Mouse (Mus musculus): Measurements from ENCODE around the gene Nfib.

Nfib gene

DNA sequence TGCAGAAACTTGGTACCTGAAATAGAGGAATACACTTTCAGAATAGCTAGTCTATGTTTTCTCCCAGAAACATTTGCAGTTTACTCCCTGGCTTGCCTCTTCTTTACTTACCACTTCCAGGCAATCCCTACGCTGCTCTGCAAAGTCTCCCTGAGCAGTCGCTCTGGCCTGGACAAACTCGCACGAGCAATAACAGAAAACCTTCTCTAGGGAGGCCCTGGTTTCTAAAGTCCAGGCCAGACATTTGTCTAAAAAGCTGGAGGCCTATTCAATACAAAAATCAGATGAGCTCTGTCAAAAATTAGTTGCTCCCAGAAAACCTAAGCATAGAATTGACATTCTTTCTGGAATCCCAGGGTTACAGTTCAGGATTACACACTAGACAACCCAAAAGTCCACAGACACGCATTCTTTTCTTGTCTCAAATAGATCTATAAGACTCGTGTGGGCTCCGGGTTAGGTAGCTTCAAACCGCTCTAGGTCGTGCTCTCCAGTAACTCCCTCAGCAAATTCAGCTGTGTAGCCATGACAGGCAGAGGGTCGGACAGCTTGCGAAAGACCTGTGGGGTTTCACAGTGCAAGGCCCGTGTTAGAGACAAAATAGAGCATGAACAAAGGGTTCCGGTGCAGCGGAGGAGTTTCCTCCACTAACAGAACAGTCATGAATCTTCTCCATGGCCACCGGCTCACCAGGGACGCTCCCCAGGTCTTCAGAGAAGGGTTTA is 118.2 kb downstream of the Nfib start:
- no peak for DNase-seq

- no peak for DNase-seq
Observed at GRCm38 (mm10) chr4:82586637-82587036, 118.9 kb downstream of the Nfib start.

- DNase-seq, result no peak
Observed at GRCm38 (mm10) chr4:82585536-82585935, 120.0 kb downstream of the Nfib start.

GRCm38 (mm10) chr4:82585056-82585455 is 120.5 kb downstream of the Nfib start:
- DNase-seq, result no peak

- DNase-seq, result no peak
Observed at GRCm38 (mm10) chr4:82584548-82584947, 121.0 kb downstream of the Nfib start.

DNA sequence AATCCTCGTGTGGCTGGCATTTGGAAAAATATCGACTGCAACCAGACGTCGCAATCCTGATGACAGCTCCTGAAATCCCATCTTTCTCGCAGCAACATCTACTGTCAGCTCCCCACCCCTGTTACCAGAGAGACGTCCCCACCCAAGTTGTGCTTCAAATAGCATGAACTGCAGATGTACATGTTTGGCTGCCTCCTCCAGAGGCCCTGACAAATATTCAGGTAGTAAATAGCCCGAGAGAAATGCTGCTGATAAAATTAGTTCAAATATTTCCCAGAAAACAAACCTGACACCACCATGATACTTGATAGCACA is 132.3 kb downstream of the Nfib start:
- no peak for DNase-seq

DNA sequence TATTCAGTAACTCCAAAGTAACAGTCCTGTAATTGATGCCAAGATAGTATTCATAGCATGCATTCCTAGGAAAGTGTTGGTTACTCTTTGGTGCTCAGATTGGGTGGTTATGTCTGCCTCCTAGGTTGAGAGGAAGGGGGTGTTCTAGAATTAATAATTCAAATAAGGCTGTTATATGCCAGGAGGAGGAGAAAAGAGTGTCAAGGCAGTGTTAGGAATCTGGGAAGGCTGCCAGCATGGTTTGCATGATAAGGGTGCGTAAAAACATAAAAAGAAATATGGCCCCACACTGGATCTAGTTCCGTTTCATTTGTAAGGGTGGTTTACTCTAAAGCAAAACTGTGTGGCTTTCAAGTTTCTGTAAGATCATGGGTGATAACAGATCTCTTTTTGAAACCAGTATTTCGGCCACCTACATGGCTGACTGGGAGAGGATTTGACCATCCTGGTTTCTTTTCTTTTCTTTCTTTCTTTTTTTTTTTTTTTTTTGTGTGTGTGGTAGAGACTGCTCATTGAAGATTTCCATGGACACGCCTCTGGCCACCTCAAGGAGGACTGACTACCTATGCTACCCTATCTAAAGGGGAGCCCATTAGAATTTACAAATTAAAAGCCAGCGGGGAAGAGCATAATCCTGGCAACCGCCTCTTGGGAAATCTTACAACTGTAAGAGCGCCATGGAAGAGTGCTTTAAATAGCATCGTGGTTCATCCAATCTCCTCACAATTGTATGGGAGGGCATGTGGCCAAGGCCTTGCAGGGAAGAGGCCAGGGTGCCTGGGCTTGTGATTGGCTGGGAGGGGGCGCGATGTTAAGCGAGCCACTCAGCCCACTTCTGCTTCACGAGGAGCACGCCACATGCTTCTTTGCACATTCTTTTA is 132.9 kb downstream of the Nfib start:
- DNase-seq, result no peak

DNA sequence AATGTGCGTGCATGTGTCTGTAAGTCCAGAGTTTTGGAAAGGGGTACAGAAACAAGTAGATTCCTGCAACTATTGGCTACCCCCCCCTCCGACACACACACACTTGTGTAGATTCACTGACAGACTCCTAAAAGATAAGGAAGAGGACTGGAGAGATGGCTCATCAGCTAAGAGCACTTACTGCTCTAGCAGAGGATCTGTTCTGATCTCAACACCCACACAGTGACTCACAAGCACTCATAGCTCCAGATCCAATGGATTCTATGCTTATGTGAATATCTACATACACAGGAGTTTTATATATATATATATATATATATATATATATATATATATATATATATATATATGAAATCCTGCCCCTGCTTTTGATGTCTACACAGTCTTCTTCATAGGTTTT is 146.7 kb downstream of the Nfib start:
- DNase-seq, result no peak

DNA sequence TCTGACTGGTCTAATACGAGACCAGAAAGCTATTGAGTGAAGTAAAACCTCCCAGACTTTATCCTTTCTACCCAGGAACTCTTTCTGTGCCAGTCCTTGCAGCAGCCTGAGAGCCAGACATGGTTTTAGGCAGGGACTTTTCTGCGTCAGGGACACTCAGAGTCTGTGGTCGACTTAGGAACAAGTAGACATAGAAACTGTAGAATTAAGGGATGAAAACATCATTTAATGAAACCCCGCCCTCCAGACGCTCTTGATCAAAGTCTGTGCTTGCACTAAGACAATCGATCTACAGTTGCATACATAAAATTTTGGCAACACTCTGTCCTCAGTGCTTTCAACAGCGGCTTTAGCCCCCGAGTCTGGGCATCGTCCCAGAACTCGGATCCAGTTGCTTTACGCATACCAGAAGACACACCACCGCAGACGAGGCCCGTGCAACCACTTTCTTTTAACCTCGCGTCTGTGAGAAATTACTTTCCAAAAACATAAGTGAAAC is 149.8 kb downstream of the Nfib start:
- no peak for DNase-seq

- no peak for DNase-seq
Observed at GRCm38 (mm10) chr4:82553658-82554057, 151.9 kb downstream of the Nfib start.

- DNase-seq, result no peak
Observed at GRCm38 (mm10) chr4:82552238-82552637, 153.3 kb downstream of the Nfib start.

GRCm38 (mm10) chr4:82549762-82550380 is 155.7 kb downstream of the Nfib start:
- no peak for DNase-seq

- DNase-seq, result no peak
Observed at GRCm38 (mm10) chr4:82548247-82548646, 157.3 kb downstream of the Nfib start.

GRCm38 (mm10) chr4:82543936-82544335 is 161.6 kb downstream of the Nfib start:
- DNase-seq, result no peak

GRCm38 (mm10) chr4:82543398-82543740 is 162.2 kb downstream of the Nfib start:
- no peak for DNase-seq

GRCm38 (mm10) chr4:82542656-82543397 is 162.7 kb downstream of the Nfib start:
- DNase-seq, result no peak

DNA sequence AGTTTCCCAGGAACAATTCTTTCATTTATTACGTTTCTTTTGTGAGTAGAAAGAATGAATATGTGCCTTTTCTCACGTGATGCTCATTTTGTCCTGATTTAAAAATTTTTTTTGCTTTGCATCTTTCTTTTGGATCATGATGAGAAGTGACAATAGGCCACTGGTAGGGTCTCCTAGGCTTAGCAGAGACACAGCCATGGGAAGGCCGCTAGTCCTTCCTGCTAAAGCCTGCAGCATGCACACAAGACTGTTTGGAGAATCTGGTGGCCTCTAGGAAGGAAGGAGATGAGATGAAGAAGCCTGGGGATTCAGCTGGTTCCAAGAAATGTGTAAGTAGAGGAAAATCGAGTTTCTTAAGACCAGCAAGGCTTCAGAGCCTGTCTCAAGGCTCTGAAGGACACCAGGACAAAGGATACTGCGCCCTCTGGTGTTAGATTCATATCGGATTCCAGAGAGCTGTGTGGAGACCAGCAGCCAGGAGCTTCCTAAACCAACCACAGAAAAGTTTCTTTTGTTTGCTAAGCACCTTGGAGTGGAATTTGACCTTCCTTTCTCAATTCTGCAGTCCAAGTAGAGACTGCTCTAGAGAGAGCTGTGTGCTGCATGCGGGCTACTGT is 163.5 kb downstream of the Nfib start:
- peak; percentile 81 for DNase-seq

GRCm38 (mm10) chr4:82540466-82540990 is 165.0 kb downstream of the Nfib start:
- DNase-seq, result no peak

DNA sequence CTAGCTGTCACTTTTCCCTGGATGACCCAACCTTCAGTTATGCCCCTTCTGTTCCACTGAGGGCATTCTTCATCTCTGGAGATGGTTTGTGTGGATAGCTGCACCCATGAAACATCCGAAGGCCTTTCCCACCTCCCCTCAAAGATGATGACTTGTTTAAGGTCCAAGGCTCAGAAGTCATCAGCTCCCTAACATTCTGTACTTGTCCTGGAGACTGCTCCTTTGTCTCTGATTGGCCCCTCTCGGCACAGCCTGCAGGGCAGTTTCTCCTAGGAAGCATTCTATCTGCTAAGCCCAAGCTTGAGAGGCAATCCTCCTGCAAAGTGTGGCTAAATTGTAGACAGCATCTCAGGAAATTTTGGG is 165.5 kb downstream of the Nfib start:
- DNase-seq, result no peak

DNA sequence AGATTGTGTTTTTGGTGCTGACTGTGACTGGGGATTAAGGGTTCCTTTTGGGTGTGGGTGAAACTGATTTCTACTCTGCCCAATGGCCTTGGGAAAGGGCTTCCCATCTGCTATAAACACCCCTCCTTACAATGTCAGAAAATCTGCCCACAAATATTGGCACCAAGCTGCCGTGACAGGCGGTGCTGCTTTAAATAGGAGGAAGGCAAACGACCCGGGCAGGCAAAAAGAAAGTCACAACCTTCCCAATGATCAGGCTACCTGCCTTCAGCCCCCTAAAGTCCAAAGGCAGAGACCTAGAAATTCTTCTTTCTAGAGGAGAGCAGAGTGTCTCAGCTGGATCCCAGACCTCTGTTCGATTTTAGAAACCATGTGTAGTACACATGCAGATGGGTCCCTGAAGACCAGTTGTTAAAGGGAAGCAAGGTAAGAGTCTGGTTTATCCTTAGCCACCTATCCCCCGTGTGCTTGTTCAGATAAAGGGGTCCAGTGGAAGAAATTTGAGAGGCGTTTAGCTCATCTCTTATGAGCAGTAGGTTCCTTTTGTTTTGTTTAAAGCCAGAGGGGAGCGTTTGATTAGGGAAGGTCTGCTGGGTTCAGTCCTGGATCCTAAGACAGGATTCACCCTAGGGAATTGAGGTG is 166.0 kb downstream of the Nfib start:
- no peak for DNase-seq

DNA sequence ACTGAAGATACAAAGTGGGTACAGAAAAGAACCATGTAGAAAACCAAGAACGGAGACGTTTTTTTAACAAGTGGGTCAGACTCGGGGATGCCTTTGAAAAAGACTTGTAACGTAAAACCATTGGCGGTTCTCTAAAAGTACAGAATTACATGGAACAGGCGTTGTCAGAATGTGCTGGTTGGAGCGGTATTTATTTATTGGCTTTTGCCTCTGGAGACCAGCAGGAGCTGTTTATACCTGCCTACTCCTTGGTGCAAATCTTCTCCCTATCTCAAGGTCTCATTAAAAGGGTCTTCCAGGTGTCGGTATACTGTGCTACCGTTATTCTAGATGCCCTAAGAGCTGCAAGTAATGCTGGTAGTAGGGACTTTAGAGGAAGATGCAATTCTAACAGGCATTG is 166.7 kb downstream of the Nfib start:
- no peak for DNase-seq

All from kidney, adult 11 months (tissue).